Mouse (Mus musculus) cerebellum, postnatal 10 days (tissue): Measurements from ENCODE around the gene 2510002D24Rik.
"Not testable (repeated sequence)": the region's sequence is repeated elsewhere in the genome, so short reads cannot be mapped to it uniquely, and the experiment has no call there.

ENCODE experiments used
- DNase-seq, 2 experiments: peaks; one replicate each; pipeline ENCODE4 v3.0.0; 2021; ENCODE audit warnings: mixed read lengths in 2 of 2

2510002D24Rik gene

DNA sequence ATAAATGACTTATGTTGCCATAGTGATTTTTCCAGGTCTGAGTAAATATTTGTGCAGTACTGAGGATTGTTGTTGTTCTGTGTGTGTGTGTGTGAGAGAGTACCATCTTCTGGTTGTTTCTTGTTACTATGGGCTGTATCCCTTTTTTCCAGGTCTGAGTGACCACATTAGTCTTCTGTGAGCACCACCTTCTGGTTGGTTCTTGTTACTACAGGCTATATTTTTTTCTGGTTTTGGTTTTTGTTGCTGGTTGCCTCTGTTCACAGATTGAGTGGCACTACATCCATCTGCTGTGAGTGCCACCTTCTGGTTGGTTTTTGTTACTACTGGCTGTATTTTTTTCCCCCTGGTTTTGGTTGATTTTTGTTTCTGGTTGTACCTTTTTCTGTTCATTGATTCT is 22.2 kb downstream of the 2510002D24Rik start:
- peak; percentile 68 to 85 for DNase-seq

DNA sequence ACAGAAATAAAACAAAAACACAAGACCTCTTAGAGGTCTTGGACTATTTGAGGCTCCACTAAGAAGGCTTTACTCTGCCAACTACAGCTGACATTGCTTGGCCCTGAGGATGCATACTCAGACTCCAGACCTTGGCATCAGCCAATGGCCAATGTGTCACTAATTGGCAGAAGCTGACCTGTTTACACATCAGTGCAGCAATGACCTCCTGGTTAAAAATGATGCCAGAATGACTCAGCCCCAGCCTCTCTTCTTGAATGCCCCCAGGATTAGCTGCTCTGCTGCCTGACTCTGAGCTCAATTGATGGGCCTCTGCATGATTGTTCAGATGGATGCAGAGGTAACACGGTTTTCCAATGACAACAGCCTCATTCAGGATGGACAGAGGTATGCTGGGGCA is 23.8 kb downstream of the 2510002D24Rik start:
- peak; percentile 64 to 71 for DNase-seq

DNA sequence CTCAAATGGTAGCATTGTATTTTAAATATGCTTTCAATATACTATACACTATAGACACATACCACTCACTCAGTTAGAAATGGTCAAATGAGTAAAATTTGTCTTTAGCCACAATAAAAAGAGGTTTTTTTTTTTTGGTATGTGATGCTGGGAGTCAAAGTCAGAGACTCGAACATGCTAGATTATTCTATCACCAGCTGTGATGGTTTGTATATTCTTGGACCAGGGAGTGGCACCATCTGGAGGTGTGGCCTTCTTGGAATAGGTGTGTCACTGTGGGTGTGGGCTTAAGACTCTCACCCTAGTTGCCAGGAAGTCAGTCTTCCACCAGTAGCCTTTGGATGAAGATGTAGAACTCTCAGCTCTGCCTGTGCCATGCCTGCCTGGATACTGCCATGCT is 34.1 kb downstream of the 2510002D24Rik start:
- not testable (repeated sequence) for DNase-seq

DNA sequence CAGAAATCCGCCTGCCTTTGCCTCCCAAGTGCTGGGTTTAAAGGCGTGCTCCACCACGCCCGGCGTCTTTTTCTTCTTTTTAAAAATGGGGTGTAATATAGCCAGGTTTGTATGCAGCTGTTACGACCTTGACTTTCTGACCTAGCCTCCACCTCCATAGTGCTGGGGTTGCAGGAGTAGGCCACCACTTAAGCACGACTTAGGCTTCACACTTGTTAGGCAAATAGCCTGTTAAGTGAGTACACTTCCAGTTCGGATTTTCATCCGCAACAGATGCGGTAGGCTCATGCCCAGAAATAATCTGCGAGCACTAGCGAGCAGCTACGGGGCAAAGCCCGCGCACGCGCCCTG is 39.7 kb downstream of the 2510002D24Rik start:
- DNase-seq = no peak

DNA sequence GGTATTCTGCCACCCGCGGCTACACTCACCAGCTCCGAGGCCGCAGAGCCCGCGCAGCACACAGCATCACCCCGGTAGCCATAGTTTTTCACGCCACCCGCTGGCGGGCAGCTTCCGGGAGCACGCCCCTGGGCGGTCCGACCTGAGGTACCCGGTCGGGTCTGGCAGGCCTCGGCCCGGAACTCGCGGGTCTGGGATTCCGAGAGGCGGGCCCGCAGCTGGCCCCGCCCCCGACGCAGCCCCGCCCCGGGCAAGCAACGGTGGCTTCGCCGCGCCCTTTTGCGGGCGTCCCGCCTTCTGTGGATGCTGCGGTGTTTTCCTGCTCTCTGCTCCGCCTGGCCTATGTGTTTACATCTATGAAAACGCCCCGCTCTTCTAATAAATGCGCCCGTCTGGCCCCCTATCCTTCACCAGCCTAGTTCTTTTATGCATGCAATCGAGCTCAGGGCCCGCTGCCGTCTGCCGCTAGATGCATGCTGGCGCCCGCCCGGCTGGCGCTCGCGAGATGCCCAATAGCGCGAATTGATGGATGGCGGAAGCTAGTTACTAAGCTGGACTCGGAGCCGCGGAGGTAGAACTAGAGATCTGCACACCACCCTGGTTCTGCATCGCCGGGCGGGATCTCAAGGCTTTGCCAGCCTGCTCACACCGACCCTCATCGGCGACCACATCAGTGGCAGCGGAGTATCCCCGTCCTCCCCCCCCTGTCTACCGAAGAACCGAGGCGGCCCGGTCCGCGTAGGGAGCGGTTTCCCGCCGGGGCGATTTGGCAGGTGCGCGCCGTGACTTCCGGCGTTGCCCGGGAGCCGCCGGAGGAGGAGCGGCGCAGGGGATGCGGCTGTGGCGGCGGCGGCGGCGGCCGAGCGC is 40.3 kb downstream of the 2510002D24Rik start, which contains the start of the genes Mrpl40 and Hira:
Gene Mrpl40, minus strand, starts transcription at position 421 of the 867 bp plus-strand sequence.
Gene Hira, plus strand, starts transcription at position 596 of the 867 bp plus-strand sequence.
- peak; percentile 96 to 97 for DNase-seq

DNA sequence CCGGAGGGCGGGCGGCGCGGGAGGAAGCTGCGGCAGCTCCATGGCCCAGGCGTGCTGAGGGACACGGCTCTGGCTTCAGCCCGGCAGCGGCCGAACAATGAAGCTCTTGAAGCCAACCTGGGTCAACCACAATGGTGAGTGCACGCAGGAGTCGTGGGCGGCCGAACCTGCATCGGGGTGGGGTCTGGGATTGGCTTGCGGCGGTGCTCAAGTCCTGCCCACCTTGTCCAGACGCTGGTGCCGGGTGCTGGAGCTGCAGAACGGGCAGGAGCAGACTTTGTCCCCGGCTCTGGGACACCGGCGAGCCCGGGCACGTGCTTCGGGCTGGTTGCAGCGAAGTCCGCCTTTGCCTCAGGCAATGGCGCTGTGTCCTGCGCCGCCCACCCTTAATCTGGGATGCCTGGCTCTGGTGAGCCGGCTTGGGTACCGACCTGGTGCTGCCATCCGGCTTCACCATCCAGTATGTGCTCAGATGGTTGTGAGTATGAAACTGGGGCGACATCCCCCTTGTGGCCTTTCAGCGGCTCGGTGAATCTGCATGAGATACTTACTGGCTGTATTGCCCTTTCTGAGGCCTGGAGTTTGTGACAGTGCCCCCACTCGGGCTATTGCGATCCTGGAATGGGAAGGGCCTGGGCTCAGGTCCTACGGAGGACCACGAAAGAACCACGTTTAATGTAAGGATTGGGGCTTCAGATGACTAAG is 41.2 kb downstream of the 2510002D24Rik start:
- peak; percentile 78 to 79 for DNase-seq

DNA sequence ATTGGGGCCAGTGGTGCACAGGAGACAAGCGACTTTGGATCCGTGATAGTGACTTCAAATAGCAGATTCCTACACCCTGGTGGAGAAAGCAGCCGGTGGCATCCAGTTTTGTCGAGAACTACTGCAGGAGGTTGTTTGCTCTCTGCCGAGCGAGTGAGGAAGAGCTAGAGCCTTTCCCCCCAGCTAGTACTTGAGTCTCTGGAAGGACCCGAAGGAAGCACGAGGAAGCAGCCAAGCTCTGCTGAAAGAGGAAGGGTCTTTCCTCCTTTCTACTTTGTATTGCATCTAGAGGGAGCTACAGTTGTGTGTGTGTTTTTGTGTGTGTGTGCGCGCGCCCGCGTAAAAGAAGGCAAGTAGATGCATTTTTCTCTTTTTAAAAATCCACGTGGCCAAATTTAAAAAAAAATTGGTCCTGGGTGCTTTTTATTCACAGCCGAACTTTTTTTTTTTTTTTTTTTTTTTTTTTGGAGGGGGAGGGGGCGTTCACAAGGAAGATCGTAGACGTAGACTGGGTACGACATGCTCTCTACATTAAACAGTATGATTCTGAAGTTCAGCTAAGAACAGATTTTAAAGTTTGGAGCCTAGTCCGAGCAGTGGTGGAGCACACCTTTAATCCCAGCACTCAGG is 41.8 kb downstream of the 2510002D24Rik start:
- peak in 1 of 2 experiments; percentile 20 for DNase-seq

DNA sequence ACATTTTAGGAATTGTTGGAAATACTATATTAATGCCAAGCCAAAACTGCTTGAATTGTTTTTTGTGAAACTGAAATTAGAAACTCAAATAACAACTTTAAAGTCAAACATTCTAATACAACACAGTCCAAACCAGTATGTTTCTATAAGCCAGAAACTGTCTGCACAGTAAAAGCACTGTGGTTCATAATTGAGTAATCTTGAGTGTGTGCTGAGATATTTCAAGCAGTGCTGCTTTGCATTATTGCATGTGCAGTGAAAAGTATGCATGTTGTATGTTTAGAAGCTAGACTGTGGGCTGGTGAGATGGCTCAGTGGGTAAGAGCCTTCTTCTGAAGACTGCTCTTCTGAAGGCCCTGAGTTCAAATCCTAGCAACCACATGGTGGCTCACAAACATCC is 47.7 kb downstream of the 2510002D24Rik start:
- DNase-seq = no peak
